Mouse (Mus musculus): ENCODE results near the gene Rbfox3. TPM values are rescaled to one million over a fixed set of nuclear protein-coding genes. Genes with fewer than 3 reads are reported as not detected.

Gene Rbfox3
- polyA plus RNA-seq, 1 experiment from 2014 or later, result 69.3 TPM

- WGBS, result 0% methylated on average over 3 of the region's 3 CpGs
- no peak overlapping the region for H3K4me3 ChIP-seq (replicated peaks; ENCODE audit: low read length)
- DNase-seq (ENCODE audit: low spot score) (peak; percentile 80), ATAC-seq (ENCODE audit: low FRiP score) (peak; percentile 32; the same call in 1 of the 2 replicates)
- H3K4me2 ChIP-seq (replicated peaks), result no peak overlapping the region
- H3K36me3 ChIP-seq (replicated peaks; ENCODE audit: control insufficient read depth, insufficient read depth), result no peaks in the 10 kb centered on the region
- peaks cover 37% of the 10 kb centered on the region for H3K27me3 ChIP-seq (ENCODE audit: control insufficient read depth, insufficient read depth, low read length)
- H3K4me1 ChIP-seq (replicated peaks; ENCODE audit: control insufficient read depth, insufficient read depth, low read length), result peaks cover 51% of the 10 kb centered on the region
- H3K27ac ChIP-seq, result no peak overlapping the region
- H3K9me3 ChIP-seq (ENCODE audit: control insufficient read depth, low read length), result no peaks in the 10 kb centered on the region
- no peak overlapping the region for H3K9ac ChIP-seq
Observed at GRCm38 (mm10) chr11:118573569-118573968, 337.8 kb downstream of the Rbfox3 start.

- WGBS, result 64% methylated on average over 7 of the region's 7 CpGs
- H3K9ac ChIP-seq, result no peak overlapping the region
- peaks cover 50% of the 10 kb centered on the region for H3K4me1 ChIP-seq (replicated peaks; ENCODE audit: control insufficient read depth, insufficient read depth, low read length)
- H3K36me3 ChIP-seq (replicated peaks; ENCODE audit: control insufficient read depth, insufficient read depth), result no peaks in the 10 kb centered on the region
- H3K27me3 ChIP-seq (ENCODE audit: control insufficient read depth, insufficient read depth, low read length), result peaks cover 43% of the 10 kb centered on the region
- H3K4me2 ChIP-seq (replicated peaks), result no peak overlapping the region
- ATAC-seq (ENCODE audit: low FRiP score) (no peak), DNase-seq (ENCODE audit: low spot score) (no peak)
- no peaks in the 10 kb centered on the region for H3K9me3 ChIP-seq (ENCODE audit: control insufficient read depth, low read length)
- no peak overlapping the region for H3K27ac ChIP-seq
- H3K4me3 ChIP-seq (replicated peaks; ENCODE audit: low read length), result no peak overlapping the region
Observed at GRCm38 (mm10) chr11:118573000-118573399, 338.4 kb downstream of the Rbfox3 start.

- H3K27ac ChIP-seq, result peak overlapping the region; percentile 67
- no peaks in the 10 kb centered on the region for H3K36me3 ChIP-seq (replicated peaks; ENCODE audit: control insufficient read depth, insufficient read depth)
- peaks cover 52% of the 10 kb centered on the region for H3K27me3 ChIP-seq (ENCODE audit: control insufficient read depth, insufficient read depth, low read length)
- 0 out of 2 replicates have a peak, but pooled peaks have one; percentile 3 for ATAC-seq (ENCODE audit: low FRiP score)
- H3K4me3 ChIP-seq (replicated peaks; ENCODE audit: low read length), result peak overlapping the region; percentile 40
- peak overlapping the region; percentile 97 for H3K4me2 ChIP-seq (replicated peaks)
- under 1% methylated on average over 25 of the region's 27 CpGs for whole genome bisulfite sequencing
- no peaks in the 10 kb centered on the region for H3K9me3 ChIP-seq (ENCODE audit: control insufficient read depth, low read length)
- H3K4me1 ChIP-seq (replicated peaks; ENCODE audit: control insufficient read depth, insufficient read depth, low read length), result peaks cover 29% of the 10 kb centered on the region
- peak overlapping the region; percentile 77 for H3K9ac ChIP-seq
- no peak for DNase-seq (ENCODE audit: low spot score)
Observed at GRCm38 (mm10) chr11:118570164-118570563, 341.2 kb downstream of the Rbfox3 start.

- DNase-seq (ENCODE audit: low spot score), result no peak
- 0% methylated on average over 38 of the region's 51 CpGs for WGBS
- peak overlapping the region; percentile 67 for H3K27ac ChIP-seq
- peak overlapping the region; percentile 77 for H3K9ac ChIP-seq
- H3K4me3 ChIP-seq (replicated peaks; ENCODE audit: low read length), result peak overlapping the region; percentile 40
- peak overlapping the region; percentile 97 for H3K4me2 ChIP-seq (replicated peaks)
- H3K27me3 ChIP-seq (ENCODE audit: control insufficient read depth, insufficient read depth, low read length), result peaks cover 52% of the 10 kb centered on the region
- peak; percentile 67 for ATAC-seq (ENCODE audit: low FRiP score)
- peaks cover 27% of the 10 kb centered on the region for H3K4me1 ChIP-seq (replicated peaks; ENCODE audit: control insufficient read depth, insufficient read depth, low read length)
- H3K36me3 ChIP-seq (replicated peaks; ENCODE audit: control insufficient read depth, insufficient read depth), result no peaks in the 10 kb centered on the region
- H3K9me3 ChIP-seq (ENCODE audit: control insufficient read depth, low read length), result no peaks in the 10 kb centered on the region
Observed at GRCm38 (mm10) chr11:118569571-118570062, 341.8 kb downstream of the Rbfox3 start.

GRCm38 (mm10) chr11:118563877-118564276 lies 347.5 kb downstream of the Rbfox3 start:
- H3K4me1 ChIP-seq (replicated peaks; ENCODE audit: control insufficient read depth, insufficient read depth, low read length), result peaks cover 7% of the 10 kb centered on the region; the same call in 1 of the 2 replicates
- no peaks in the 10 kb centered on the region for H3K36me3 ChIP-seq (replicated peaks; ENCODE audit: control insufficient read depth, insufficient read depth)
- H3K4me3 ChIP-seq (replicated peaks; ENCODE audit: low read length), result no peak overlapping the region
- H3K9ac ChIP-seq, result no peak overlapping the region
- ATAC-seq (ENCODE audit: low FRiP score) (no peak), DNase-seq (ENCODE audit: low spot score) (no peak)
- no peak overlapping the region for H3K4me2 ChIP-seq (replicated peaks)
- H3K27me3 ChIP-seq (ENCODE audit: control insufficient read depth, insufficient read depth, low read length), result peaks cover 18% of the 10 kb centered on the region
- no peaks in the 10 kb centered on the region for H3K9me3 ChIP-seq (ENCODE audit: control insufficient read depth, low read length)
- 84% methylated on average over 5 of the region's 5 CpGs for WGBS
- H3K27ac ChIP-seq, result no peak overlapping the region

- Histone ChIP-seq H3K36me3 (replicated peaks; ENCODE audit: control insufficient read depth, insufficient read depth) (no peaks in the 10 kb centered on the region), H3K4me2 (replicated peaks) (no peak overlapping the region), H3K9ac (no peak overlapping the region), H3K4me1 (replicated peaks; ENCODE audit: control insufficient read depth, insufficient read depth, low read length) (peaks cover 5% of the 10 kb centered on the region; the same call in 1 of the 2 replicates), H3K27me3 (ENCODE audit: control insufficient read depth, insufficient read depth, low read length) (peaks cover 8% of the 10 kb centered on the region; the same call in 1 of the 2 replicates), H3K9me3 (ENCODE audit: control insufficient read depth, low read length) (no peaks in the 10 kb centered on the region), H3K4me3 (replicated peaks; ENCODE audit: low read length) (no peak overlapping the region), H3K27ac (no peak overlapping the region)
- WGBS, result 89% methylated on average over 4 of the region's 4 CpGs
- ATAC-seq (ENCODE audit: low FRiP score) (no peak), DNase-seq (ENCODE audit: low spot score) (no peak)
Observed at GRCm38 (mm10) chr11:118562847-118563246, 348.6 kb downstream of the Rbfox3 start.

GRCm38 (mm10) chr11:118558193-118558592 lies 353.2 kb downstream of the Rbfox3 start:
- Histone ChIP-seq H3K9ac (no peak overlapping the region), H3K4me3 (replicated peaks; ENCODE audit: low read length) (no peak overlapping the region), H3K4me2 (replicated peaks) (no peak overlapping the region), H3K4me1 (replicated peaks; ENCODE audit: control insufficient read depth, insufficient read depth, low read length) (peaks cover 15% of the 10 kb centered on the region; the same call in 1 of the 2 replicates), H3K9me3 (ENCODE audit: control insufficient read depth, low read length) (no peaks in the 10 kb centered on the region), H3K27me3 (ENCODE audit: control insufficient read depth, insufficient read depth, low read length) (no peaks in the 10 kb centered on the region; the same call in 1 of the 2 replicates), H3K27ac (no peak overlapping the region), H3K36me3 (replicated peaks; ENCODE audit: control insufficient read depth, insufficient read depth) (no peaks in the 10 kb centered on the region)
- DNase-seq (ENCODE audit: low spot score) (no peak), ATAC-seq (ENCODE audit: low FRiP score) (no peak)
- 62% methylated on average over 8 of the region's 8 CpGs for WGBS

GRCm38 (mm10) chr11:118555631-118556030 lies 355.8 kb downstream of the Rbfox3 start:
- no peaks in the 10 kb centered on the region for H3K9me3 ChIP-seq (ENCODE audit: control insufficient read depth, low read length)
- H3K4me1 ChIP-seq (replicated peaks; ENCODE audit: control insufficient read depth, insufficient read depth, low read length), result peaks cover 36% of the 10 kb centered on the region
- H3K27me3 ChIP-seq (ENCODE audit: control insufficient read depth, insufficient read depth, low read length), result no peaks in the 10 kb centered on the region; the same call in 1 of the 2 replicates
- no peak overlapping the region for H3K4me2 ChIP-seq (replicated peaks)
- no peak for ATAC-seq (ENCODE audit: low FRiP score)
- no peaks in the 10 kb centered on the region for H3K36me3 ChIP-seq (replicated peaks; ENCODE audit: control insufficient read depth, insufficient read depth)
- DNase-seq (ENCODE audit: low spot score), result no peak
- H3K9ac ChIP-seq, result no peak overlapping the region
- H3K4me3 ChIP-seq (replicated peaks; ENCODE audit: low read length), result no peak overlapping the region
- 71% methylated on average over 5 of the region's 5 CpGs for WGBS
- H3K27ac ChIP-seq, result no peak overlapping the region

GRCm38 (mm10) chr11:118554542-118554941 lies 356.9 kb downstream of the Rbfox3 start:
- WGBS, result 18% methylated on average over 4 of the region's 4 CpGs
- peaks cover 44% of the 10 kb centered on the region for H3K4me1 ChIP-seq (replicated peaks; ENCODE audit: control insufficient read depth, insufficient read depth, low read length)

More at GRCm38 (mm10) chr11:118554542-118554941, 356.9 kb downstream of the Rbfox3 start:
- ATAC-seq (ENCODE audit: low FRiP score) (no peak), DNase-seq (ENCODE audit: low spot score) (no peak)
- no peaks in the 10 kb centered on the region; the same call in 1 of the 2 replicates for H3K27me3 ChIP-seq (ENCODE audit: control insufficient read depth, insufficient read depth, low read length)
- no peaks in the 10 kb centered on the region for H3K36me3 ChIP-seq (replicated peaks; ENCODE audit: control insufficient read depth, insufficient read depth)
- no peak overlapping the region for H3K4me2 ChIP-seq (replicated peaks)
- no peak overlapping the region for H3K9ac ChIP-seq
- H3K9me3 ChIP-seq (ENCODE audit: control insufficient read depth, low read length), result no peaks in the 10 kb centered on the region
- H3K4me3 ChIP-seq (replicated peaks; ENCODE audit: low read length), result no peak overlapping the region
- H3K27ac ChIP-seq, result 0 out of 2 replicates have a peak overlapping the region, but pooled peaks have one; percentile 39

All from hindbrain, embryonic 14.5 days (tissue).